Mouse (Mus musculus) urinary bladder, adult 2 months (tissue): ENCODE results near the gene Nol12. TPM values are rescaled to one million over a fixed set of nuclear protein-coding genes. Genes with fewer than 3 reads are reported as not detected.

Source experiments
- DNase-seq: peaks from one replicate; pipeline ENCODE4 v3.0.0; 2022; ENCODE audit warnings: low spot score
- polyA plus RNA-seq: library from polyadenylated mRNA; depleted of rRNA; stranded (reverse); fragments of >200 nt; gene quantifications from 2 replicates; pipeline ENCODE4 v1.2.3, GENCODE M21; 2012

The Nol12 gene
- polyA plus RNA-seq, 1 experiment, result 26.5 TPM

DNA sequence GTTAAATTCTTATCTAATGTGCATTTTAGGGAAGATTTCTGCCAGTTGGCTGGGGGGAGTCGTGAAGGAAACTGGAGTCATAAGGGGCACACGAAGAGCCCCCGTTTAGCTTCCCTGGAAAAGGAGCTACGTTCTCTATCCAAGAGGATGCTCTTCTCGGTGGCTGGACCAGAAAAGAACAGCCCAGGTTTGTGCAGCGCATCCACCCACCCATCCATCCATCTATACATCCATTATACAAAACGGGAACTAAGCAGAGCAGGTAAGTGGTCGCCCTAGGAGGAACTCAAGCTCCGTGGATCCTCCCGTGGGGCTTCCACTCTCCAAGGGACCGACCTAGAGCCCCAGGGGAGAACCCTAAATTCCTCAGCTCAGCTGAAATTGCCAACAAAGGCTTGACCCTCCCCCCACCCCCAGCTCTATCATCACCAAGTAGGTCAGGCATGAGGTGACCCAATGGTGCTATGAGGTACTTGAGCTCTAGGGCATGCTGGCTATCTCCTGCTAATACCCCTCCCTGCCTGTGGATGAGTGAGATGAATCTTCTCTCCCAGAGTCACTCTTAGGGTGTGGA, 13.5 kb downstream of the Nol12 start:
- DNase-seq, result no peak

DNA sequence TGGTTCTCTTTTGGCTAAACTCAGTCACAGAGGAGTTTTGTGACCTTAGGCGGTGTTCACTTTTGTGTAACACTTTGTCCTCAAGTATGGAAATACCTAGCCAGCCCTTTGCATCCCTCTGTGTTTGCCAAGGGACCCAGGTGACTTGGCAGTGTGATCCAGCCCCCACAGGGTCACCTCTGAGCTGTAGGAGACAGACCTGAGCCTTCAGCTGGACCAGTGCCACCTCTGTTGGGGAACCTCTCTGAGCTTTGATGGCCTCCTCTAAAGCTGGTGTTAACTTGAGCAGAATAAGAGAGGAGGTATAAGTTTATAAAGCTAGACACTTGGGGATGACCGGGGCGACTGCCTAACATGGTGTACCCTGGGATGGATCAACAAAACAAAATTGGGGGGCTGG, 14.2 kb downstream of the Nol12 start:
- no peak for DNase-seq

DNA sequence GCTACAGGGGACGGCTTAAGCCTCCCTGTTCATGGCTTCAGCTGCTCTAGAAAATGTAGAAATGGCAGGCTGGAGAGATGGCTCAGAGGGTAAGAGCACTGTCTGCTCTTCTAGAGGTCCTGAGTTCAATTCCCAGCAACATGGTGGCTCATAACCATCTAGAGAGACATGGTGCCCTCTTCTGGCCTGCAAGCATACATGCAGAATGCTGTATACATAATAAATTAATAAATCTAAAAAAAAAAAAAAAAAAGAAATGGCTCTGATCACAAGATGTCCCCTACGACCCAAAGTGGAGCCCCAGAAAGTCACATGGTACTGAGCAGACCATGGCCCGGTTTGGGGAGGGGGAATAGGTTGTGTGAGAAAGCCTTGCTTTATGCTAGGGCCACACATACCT, 20.9 kb downstream of the Nol12 start:
- DNase-seq, result no peak

DNA sequence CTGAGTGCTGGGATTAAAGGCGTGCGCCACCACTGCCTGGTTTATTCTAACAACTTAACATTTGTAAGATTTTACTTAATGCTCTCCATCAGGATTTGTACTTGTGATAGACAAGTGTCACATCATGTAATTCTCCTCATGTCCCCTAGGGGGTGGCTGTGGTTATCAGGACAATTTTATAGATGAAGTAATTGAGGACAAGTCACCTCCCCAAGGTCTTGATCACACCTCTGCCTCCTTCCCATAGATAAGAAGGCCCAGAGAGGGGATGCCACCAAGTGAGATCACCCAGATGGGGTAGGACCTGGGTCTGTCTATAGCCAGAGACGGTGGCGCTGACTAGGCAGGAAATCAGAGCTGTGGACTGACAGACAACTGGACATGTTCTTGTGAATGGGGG, 21.6 kb downstream of the Nol12 start:
- no peak for DNase-seq

DNA sequence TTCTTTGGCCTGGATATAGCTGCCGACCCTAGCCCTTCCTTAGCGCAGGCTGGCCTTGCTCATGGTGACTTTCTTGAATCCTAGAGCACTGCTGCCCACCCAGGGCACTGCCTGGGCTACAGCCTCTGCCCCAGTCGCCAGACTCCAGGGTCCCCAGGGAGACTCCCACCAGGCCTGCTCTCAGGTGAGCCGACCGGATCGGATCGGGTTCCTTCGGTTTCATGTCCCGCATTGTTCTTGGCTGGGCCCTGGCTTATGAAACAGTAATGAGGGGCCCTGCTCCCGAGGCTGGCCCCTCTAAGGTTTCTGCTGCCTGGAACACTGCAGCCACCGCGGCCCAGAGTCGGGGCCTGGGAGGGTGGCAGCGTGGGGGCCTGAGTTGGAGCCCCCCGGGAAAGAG, 22.3 kb downstream of the Nol12 start:
- DNase-seq, result no peak

DNA sequence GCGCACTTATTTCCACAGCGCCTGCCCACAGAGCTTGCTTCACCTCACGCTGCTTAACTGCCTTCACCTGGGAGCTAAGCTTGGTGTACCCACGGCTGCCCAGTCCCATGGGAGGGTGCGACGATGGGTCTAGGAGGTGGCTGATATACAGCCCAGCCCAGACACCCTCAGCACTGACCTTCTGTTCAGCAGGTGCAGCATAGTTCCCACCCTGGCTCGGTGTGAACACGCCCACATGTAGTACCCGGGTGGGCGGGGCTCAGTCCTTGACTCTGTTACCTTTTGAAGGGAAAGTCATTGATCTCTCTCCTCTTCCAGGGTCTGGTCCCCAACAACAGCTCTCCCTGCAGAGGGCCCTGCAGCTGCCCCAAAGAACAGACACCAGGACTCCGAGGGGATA, 24.8 kb downstream of the Nol12 start:
- DNase-seq, result no peak

DNA sequence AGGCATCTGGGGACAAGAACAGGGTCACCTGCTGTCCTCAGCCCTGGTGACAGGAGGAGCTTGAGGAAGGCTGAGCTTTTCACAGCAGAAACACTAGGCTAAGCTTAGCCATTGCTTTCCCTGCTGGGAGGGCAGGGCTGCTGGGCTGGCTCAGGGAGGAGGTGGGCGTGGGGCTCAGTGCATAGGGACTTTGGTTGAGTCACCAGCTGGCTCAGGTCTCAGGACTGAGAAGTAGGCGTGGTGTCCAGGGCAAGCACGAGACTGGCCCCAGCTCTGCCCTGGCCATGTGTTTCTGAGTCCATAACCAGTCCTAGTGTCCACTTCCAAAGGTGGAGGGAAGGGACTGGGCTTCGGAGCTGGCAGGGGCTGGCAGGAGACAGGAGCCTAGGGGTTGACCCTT, 25.4 kb downstream of the Nol12 start:
- no peak for DNase-seq

DNA sequence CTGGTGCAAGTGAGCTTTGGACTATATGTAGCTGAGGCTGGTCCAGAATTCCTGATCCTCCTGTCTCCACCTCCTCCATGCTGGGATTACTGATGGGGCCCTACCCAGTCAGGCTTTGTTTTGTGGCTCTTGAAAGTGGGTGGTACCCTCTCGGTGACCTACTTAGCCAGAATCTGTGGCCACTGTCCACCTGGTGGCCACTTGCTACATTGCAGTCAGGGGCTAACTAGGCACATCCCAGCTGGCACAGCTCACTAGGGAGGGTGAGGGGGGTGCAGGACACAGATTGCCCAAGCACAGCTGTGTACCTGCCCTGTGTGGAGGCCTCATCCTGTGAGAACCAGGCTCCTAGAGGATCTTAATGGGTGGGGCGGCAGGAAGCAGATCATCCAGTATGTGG, 28.2 kb downstream of the Nol12 start:
- DNase-seq, result no peak

DNA sequence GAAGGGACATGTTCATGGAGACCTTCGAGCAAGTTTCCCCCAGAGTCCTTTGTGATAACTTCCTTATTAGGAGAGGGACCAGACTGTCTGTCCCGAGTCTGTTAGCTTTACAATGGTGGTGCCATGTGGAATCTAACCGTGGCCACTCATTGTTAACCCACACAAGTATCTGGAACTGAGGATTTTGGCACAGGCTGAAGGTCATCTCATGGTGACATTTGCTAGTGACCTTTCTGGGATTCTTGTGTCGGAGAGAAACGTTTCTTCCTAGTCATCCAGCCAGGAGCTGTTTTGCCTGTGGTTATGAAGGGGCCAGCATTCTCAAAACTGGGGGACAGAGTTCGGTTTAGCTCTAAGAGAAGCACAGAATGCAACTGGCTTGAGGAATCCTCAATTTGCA, 36.9 kb downstream of the Nol12 start:
- DNase-seq, result no peak

DNA sequence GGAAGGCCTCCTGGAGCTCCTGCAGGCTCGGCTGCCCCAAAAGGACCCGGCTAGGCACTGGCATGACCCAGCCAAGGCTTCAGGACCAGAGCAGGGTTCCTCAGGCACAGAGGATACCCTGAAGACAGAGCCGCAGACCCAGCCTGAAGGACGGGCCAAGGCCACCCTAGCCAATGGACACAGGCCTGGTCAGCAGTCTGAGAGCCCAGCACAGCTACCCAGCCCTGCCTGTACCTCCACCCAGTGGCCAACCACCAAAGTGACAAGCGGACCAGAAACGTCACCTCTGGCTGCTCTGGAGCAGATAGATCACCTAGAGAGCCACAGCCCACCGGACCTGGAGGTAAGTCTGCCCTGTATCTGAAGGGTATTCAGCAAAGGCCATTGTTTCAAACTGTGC, 39.2 kb downstream of the Nol12 start:
- no peak for DNase-seq

DNA sequence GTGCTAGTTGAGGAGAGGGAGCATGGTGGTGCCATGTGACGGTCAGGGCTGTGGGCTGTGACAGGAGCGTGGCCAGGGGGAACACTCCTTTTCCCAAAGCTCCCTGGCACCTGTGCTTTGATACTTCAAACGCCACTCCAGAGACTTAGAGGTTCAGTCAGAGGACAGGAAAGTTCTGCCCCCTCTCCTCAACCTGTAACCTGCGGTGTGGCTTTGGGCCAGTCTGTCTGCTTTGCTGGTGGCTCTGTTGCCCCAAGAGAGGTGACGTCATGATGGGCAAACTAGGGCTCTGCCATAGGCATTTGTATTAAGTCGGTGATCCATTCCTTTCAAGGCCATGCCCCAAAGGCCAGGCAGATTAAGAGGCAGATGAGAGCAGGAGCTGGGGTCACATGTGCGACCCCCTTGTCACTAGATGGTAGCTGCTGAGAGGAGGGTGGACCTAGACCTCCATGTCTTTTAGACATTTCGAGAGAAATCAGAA, 43.0 kb downstream of the Nol12 start:
- no peak for DNase-seq

DNA sequence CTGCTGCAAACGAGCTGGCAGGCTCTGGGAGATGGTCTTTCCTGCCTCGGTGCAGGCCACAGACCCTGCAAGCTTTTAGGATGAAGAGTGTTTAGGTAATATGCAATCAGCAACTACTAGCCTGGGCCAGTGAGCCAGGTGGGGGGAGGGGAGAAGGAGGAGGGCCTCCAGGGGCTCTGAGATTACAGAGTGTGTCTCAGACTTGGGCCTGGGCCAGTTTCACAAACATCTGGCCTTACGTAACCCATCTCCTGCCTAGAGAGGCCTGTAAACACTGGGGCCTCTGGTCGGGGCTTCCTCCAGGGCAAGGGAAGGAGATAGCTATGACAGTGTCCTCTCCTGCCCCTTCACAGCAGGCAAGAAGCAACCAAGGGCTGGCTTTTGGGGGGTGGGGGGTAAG, 44.1 kb downstream of the Nol12 start:
- DNase-seq, result no peak

DNA sequence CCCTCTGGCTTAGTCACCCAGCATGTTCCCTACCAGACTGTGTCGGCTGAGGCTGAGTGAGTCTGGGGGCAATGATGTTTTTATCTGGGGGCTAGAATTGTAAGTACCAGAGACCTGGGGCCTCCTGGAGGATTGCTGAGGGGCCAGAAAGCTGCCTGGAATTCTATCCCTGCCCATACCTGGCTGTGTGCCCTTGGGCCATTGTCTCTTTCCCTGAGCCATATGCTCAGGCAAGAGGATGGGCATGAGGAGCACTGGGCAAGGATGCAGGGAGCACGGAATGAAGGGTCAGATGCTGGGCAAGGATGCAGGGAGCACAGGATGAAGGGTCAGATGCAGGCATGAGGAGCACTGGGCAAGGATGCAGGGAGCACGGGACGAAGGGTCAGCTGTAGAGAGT, 45.4 kb downstream of the Nol12 start:
- DNase-seq, result no peak

DNA sequence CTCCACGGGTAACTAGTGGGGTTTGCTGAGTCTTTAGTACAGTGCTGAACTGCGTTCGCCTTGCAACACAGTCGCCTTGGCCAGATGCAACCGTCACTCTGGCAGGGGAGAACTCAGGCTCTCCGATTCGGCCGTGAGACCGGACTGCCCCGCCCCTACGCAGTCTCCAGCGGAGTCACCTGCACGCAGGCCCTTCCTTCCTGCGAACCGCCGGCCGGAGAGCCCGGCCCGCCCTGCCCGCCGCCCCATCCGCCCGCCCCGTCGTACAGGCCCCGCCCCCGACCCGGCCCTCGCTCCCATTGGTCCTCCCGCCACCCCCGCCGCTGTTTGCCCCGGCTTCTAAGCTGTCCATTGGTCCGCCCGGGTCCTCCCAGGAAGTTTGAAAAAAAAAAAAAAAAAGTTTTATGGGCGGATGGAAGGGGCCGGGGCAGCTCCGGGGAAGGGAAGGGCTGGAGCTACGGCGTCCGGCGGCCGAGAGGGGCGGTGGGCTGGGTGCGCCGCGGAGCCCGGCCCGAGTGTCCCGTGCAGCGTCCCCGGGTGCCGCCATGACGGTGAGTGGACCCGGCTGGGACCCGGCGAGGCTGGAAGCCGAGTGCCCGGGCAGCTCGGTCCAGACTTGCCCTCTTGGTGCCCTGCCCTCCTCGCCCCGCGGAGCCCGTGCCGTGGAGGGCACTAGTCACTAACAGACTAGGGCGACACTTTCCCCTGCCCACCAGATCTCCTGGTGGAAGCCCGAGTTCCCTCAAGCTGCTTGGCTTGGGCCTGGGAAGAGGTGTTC, 48.1 kb downstream of the Nol12 start:
- peak; percentile 78 for DNase-seq

DNA sequence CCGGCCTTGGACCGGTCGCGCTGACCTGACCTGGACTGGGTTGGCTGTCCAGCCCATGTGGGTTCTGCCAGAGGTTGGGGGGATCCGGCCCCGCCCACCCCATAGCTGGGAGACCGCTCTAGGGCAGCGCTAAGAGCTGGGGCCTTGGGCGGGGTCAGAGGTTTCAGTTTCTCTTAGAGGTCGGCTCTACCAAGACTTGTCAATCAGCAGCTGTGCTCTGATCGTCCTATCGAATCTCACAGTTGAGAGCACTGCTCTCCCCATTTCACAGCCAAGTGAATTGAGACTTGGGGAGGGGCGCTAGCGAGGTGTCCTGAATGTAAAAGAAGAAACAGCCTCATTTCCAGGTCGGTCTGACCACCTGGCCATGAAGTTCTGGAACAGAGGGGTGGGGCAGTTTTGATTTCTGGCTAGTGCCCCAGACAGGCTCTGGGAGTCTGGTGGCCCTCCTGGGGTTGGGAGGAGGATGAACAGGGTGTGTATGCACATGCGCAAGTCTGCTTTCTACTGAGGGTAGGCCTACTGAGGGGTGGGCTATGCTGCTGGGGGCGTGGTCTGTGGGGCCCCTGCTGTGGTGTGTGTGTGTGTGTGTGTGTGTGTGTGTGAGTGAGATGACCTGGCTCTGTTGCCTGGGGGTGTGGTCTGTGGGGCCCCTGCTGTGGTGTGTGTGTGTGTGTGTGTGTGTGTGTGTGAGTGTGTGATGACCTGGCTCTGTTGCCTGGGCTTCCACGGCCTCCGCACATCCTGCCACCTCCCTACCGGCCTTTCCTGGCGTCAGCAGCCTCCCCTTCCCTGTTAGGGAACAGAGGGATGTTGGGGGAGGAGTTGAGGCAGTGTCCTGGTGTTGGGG, 48.9 kb downstream of the Nol12 start:
- no peak for DNase-seq

DNA sequence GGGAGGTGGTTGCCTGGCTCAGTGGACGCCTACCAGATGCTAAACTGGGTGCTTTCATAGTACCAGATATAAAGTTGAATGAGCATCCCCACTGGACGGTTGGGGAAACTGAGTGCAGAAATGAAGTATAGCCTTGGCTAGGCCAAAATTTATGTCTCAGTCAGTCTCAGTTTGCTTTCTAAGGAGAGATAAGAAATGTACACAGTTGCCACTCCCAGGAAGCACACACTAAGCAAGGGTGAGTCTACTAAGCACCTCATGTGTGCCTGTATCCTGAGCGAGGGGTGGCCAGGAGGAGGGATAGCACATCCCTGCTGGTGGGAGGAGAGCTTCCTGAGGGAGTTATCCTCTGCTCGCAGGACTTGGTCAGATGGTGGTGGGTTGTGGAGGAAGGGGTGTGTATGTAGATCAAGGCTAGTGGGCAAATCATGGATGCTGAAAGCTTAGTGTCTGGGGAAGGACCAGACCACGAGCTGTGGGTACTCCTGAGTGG, 49.6 kb downstream of the Nol12 start:
- DNase-seq, result no peak

DNA sequence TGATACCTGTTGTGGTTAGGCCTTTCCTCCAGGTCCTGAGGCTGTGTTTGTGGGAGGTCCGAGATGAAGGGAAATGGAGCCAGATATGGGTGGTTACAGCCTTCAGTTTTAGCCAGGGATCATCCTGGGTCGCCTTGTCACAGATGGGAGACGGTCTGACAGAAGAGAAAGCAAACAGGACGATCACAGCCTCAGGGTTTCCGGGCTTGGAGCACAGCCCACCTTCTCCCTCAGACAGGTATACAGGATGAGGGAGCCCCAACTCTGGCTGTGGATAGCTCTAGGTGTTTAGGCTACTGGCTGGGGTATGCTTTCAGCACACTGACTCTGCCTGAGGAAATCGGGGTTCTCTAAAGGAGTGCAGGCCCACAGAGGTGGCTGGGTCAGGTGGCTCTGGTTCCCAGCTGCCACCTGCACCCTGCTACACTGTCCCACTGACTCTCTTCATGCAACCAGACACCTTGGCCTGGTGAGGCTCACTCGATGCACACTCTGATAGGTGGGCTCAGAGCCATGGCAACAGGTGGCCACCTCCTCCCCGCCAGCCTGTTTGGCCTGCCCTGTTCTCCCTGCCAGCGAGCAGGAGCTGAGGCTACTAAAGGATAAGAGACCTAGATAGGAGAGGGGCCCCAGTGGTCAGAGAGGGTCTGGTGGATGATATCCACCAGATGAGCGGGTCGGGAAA, 51.9 kb downstream of the Nol12 start:
- DNase-seq, result no peak

DNA sequence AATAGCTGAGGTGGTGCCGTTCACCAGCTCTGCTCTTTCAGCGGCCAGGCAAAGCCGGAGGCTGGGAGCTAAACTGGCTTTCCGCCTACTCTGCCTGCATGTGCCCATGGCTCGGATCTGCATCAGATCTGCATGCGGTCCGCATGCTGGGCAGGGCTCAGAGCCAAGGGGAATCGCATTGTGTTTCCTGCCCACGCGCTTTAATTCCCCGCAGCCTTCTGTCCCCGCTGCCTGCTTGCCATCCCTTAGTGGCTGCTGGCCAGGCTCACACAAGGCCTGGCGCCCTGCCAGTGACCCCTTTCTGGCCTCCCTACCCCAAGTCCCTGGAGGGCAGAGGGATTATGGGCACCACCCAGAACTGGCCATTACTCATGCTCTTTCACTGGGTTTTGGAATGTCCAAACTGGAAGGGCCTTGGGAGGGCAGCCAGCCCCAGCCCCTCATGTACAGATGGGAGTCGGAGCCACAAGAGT, 53.8 kb downstream of the Nol12 start:
- DNase-seq, result no peak

DNA sequence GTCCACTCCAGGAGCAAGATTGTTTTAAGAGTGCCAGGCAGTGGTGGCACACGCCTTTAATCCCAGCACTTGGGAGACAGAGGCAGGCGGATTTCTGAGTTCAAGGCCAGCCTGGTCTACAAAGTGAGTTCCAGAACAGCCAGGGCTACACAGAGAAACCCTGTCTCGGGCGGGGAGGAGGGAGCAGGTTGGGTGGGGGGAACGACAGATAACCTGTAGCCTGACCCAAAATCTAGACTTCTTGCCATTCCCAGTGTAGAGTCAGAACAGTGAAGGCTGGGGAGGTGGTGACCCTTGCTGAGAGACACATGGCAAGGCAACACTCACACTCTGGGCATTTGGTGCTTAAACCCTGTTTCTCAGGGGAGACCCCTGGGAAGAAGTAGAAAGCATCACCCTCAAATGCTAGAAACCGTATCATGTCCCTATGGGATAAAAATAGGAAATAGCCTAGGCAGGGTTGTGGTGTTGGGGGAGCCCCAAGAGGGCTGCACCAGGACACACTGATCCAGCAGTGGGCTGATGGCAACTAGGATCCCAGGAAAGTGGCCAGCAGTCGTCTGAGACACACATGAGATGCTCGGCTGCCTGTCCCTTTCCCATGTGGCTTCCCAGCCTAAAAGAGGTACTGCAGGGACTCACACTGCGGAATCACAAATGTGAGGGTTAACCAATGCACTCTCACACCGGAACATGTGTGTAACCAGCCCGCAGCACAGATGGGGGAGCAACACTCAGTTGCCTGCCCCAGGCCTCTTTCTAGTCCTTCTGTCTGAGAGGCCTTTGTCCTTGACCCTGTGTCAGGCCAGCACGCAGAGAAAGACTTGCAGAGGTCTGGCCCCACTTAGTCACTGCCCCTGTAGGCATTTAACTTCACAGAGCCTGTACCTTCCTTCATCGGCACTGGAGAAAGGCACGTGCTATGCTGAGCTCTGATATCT, 54.7 kb downstream of the Nol12 start:
- DNase-seq, result no peak

DNA sequence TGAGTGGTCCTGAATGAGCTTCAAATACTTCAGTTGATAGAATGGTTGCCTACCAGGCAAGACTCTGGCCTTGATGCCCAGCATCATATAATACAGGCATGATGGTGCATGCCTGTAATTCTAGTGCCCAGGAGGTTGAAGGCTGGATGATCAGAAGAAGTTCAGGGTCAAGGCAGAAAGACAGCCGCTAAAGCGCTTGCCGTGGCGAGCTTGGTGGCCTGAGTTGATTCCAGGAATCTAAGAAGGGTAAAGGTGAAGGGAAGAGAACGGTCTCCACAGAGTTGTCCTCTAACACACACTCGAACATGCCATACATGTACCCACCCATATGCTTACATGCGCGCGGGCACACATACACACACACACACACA, 55.3 kb downstream of the Nol12 start:
- DNase-seq, result no peak
